Mouse (Mus musculus) midbrain, embryonic 11.5 days (tissue): ENCODE data around the gene Cyfip1. TPM values are rescaled to one million over a fixed set of nuclear protein-coding genes. Genes with fewer than 3 reads are reported as not detected.

Source experiments
- ATAC-seq: fragments of 200-750 bp; cut with Nextera tagmentation; 2 replicates; pipeline ENCODE4 v1.8.0; 2017; ENCODE audit warnings: moderate TSS enrichment, moderate library complexity; ENCODE audit not compliant: low FRiP score
- DNase-seq: peaks from one replicate; pipeline ENCODE4 v3.0.0; 2015; ENCODE audit warnings: low spot score; ENCODE audit errors: missing footprints
- H3K27ac ChIP-seq: fragments of 300-500 bp; sonication (generic); 2 replicates; pipeline ENCODE4 v1.5.1; 2014; ENCODE audit warnings: low read depth, low read length
- H3K27me3 ChIP-seq: fragments of 300-500 bp; sonication (generic); 2 replicates; pipeline ENCODE4 v1.6.1; 2014; ENCODE audit warnings: mild to moderate bottlenecking, low read length, moderate library complexity, mixed read lengths; ENCODE audit not compliant: control insufficient read depth, insufficient read depth
- H3K36me3 ChIP-seq: fragments of 300-500 bp; sonication (generic); 2 replicates; pipeline ENCODE4 v1.6.1; 2014; ENCODE audit warnings: mild to moderate bottlenecking, low read length, moderate library complexity, mixed read lengths; ENCODE audit not compliant: control insufficient read depth, insufficient read depth
- H3K4me1 ChIP-seq: fragments of 300-500 bp; sonication (generic); 2 replicates; pipeline ENCODE4 v1.6.1; 2014; ENCODE audit warnings: low read length; ENCODE audit not compliant: control insufficient read depth, insufficient read depth
- H3K4me2 ChIP-seq: fragments of 300-500 bp; sonication (generic); 2 replicates; pipeline ENCODE4 v1.6.1; 2014; ENCODE audit warnings: mild to moderate bottlenecking, moderate library complexity
- H3K4me3 ChIP-seq: fragments of 300-500 bp; sonication (generic); 2 replicates; pipeline ENCODE4 v1.5.1; 2014; ENCODE audit warnings: low read depth, low read length
- H3K9ac ChIP-seq: fragments of 300-500 bp; sonication (generic); 2 replicates; pipeline ENCODE4 v1.6.1; 2014; ENCODE audit warnings: low read length
- H3K9me3 ChIP-seq: fragments of 300-500 bp; sonication (generic); 2 replicates; pipeline ENCODE4 v1.6.1; 2016; ENCODE audit warnings: low read length; ENCODE audit not compliant: control insufficient read depth
- WGBS: fragments of 180-500 bp; shearing (Covaris S2); extraction: QIAGEN DNeasy Blood & Tissue Kit; methylation state at CpG from one replicate; pipeline ENCODE4 v1.1.7; 2014; 5-methylcytosine and 5-hydroxymethylcytosine counted together
- polyA plus RNA-seq: library from polyadenylated mRNA; unstranded; fragments of >200 nt; fragmentation: Nextera tagmentation; extraction: Ambion mirVana; gene quantifications from 2 replicates; pipeline ENCODE4 v1.2.1, GENCODE M21; 2014

Cyfip1 gene
- polyA plus RNA-seq, 1 experiment from 2014 or later, result 80.6 TPM

- Histone ChIP-seq H3K9ac (no peak overlapping the region), H3K4me3 (no peak overlapping the region), H3K27me3 (no peaks in the 10 kb centered on the region), H3K4me2 (no peak overlapping the region), H3K27ac (no peak overlapping the region), H3K4me1 (no peaks in the 10 kb centered on the region), H3K9me3 (no peaks in the 10 kb centered on the region), H3K36me3 (no peaks in the 10 kb centered on the region)
- 89% methylated on average over 3 of the region's 3 CpGs for WGBS
- DNase-seq, result no peak
- ATAC-seq, result no peak
Observed at GRCm38 (mm10) chr7:55858836-55859517, 17.4 kb downstream of the Cyfip1 start.

GRCm38 (mm10) chr7:55859518-55859872, 17.9 kb downstream of the Cyfip1 start:
- Histone ChIP-seq H3K4me2 (no peak overlapping the region), H3K27me3 (no peaks in the 10 kb centered on the region), H3K27ac (no peak overlapping the region), H3K4me3 (no peak overlapping the region), H3K36me3 (no peaks in the 10 kb centered on the region), H3K9me3 (no peaks in the 10 kb centered on the region), H3K9ac (no peak overlapping the region), H3K4me1 (no peaks in the 10 kb centered on the region)
- WGBS, result 94% methylated on average over 2 of the region's 2 CpGs
- ATAC-seq (no peak), DNase-seq (no peak)

GRCm38 (mm10) chr7:55859956-55860355, 18.4 kb downstream of the Cyfip1 start:
- ATAC-seq, result no peak
- Histone ChIP-seq H3K4me3 (no peak overlapping the region), H3K4me1 (no peaks in the 10 kb centered on the region), H3K27ac (no peak overlapping the region), H3K27me3 (no peaks in the 10 kb centered on the region), H3K9me3 (no peaks in the 10 kb centered on the region), H3K4me2 (no peak overlapping the region), H3K36me3 (no peaks in the 10 kb centered on the region), H3K9ac (no peak overlapping the region)
- DNase-seq, result no peak
- WGBS, result 89% methylated on average over 6 of the region's 6 CpGs

GRCm38 (mm10) chr7:55861175-55861574, 19.6 kb downstream of the Cyfip1 start:
- DNase-seq, result no peak
- WGBS, result 96% methylated on average over 4 of the region's 4 CpGs

GRCm38 (mm10) chr7:55865044-55865443, 23.5 kb downstream of the Cyfip1 start:
- H3K36me3 ChIP-seq, result no peaks in the 10 kb centered on the region
- no peak for ATAC-seq

More at GRCm38 (mm10) chr7:55861175-55861574, 19.6 kb downstream of the Cyfip1 start:
- Histone ChIP-seq H3K27me3 (no peaks in the 10 kb centered on the region), H3K27ac (no peak overlapping the region), H3K4me2 (no peak overlapping the region), H3K4me1 (no peaks in the 10 kb centered on the region), H3K4me3 (no peak overlapping the region), H3K9me3 (no peaks in the 10 kb centered on the region), H3K9ac (no peak overlapping the region), H3K36me3 (no peaks in the 10 kb centered on the region)
- no peak for ATAC-seq

GRCm38 (mm10) chr7:55865750-55866416, 24.3 kb downstream of the Cyfip1 start:
- no peak overlapping the region for H3K9ac ChIP-seq
- no peaks in the 10 kb centered on the region for H3K27me3 ChIP-seq
- 79% methylated on average over 8 of the region's 8 CpGs for WGBS
- no peak for ATAC-seq
- no peak for DNase-seq
- H3K4me2 ChIP-seq, result no peak overlapping the region
- no peak overlapping the region for H3K4me3 ChIP-seq
- no peaks in the 10 kb centered on the region for H3K9me3 ChIP-seq
- no peaks in the 10 kb centered on the region for H3K4me1 ChIP-seq
- H3K27ac ChIP-seq, result no peak overlapping the region
- no peaks in the 10 kb centered on the region for H3K36me3 ChIP-seq

More at GRCm38 (mm10) chr7:55865044-55865443, 23.5 kb downstream of the Cyfip1 start:
- Histone ChIP-seq H3K9me3 (no peaks in the 10 kb centered on the region), H3K9ac (no peak overlapping the region), H3K27me3 (no peaks in the 10 kb centered on the region), H3K4me2 (no peak overlapping the region), H3K27ac (no peak overlapping the region), H3K4me1 (no peaks in the 10 kb centered on the region), H3K4me3 (no peak overlapping the region)
- no peak for DNase-seq

- no peak overlapping the region for H3K9ac ChIP-seq
- no peaks in the 10 kb centered on the region for H3K27me3 ChIP-seq
- WGBS, result 86% methylated on average over 7 of the region's 7 CpGs
- H3K27ac ChIP-seq, result no peak overlapping the region
- no peaks in the 10 kb centered on the region for H3K4me1 ChIP-seq
- H3K4me3 ChIP-seq, result no peak overlapping the region
- H3K9me3 ChIP-seq, result no peaks in the 10 kb centered on the region
- H3K36me3 ChIP-seq, result peaks cover 6% of the 10 kb centered on the region
- ATAC-seq, result no peak
- no peak for DNase-seq
- no peak overlapping the region for H3K4me2 ChIP-seq
Observed at GRCm38 (mm10) chr7:55868247-55868646, 26.7 kb downstream of the Cyfip1 start.

GRCm38 (mm10) chr7:55869220-55869619, 27.7 kb downstream of the Cyfip1 start:
- ATAC-seq (no peak), DNase-seq (no peak)
- Histone ChIP-seq H3K4me3 (no peak overlapping the region), H3K9me3 (no peaks in the 10 kb centered on the region), H3K4me2 (no peak overlapping the region), H3K9ac (no peak overlapping the region), H3K27ac (no peak overlapping the region), H3K4me1 (no peaks in the 10 kb centered on the region), H3K36me3 (peaks cover 6% of the 10 kb centered on the region), H3K27me3 (no peaks in the 10 kb centered on the region)
- 85% methylated on average over 3 of the region's 3 CpGs for whole genome bisulfite sequencing

GRCm38 (mm10) chr7:55870340-55871020, 28.9 kb downstream of the Cyfip1 start:
- DNase-seq (no peak), ATAC-seq (no peak)
- H3K4me2 ChIP-seq, result no peak overlapping the region
- no peak overlapping the region for H3K4me3 ChIP-seq
- no peaks in the 10 kb centered on the region for H3K9me3 ChIP-seq
- peaks cover 8% of the 10 kb centered on the region for H3K36me3 ChIP-seq
- WGBS, result 95% methylated on average over 6 of the region's 6 CpGs
- no peaks in the 10 kb centered on the region for H3K27me3 ChIP-seq
- H3K4me1 ChIP-seq, result no peaks in the 10 kb centered on the region
- no peak overlapping the region for H3K9ac ChIP-seq
- H3K27ac ChIP-seq, result no peak overlapping the region
